Mouse (Mus musculus) C2C12 (cell line): ENCODE data around the gene Fcgrt. TPM values are rescaled to one million over a fixed set of nuclear protein-coding genes. Genes with fewer than 3 reads are reported as not detected.

Experiments used
- H3K27me3 ChIP-seq: one replicate; pipeline ENCODE4 v1.6.1; 2011; ENCODE audit not compliant: control insufficient read depth, insufficient read depth, insufficient read length
- H3K36me3 ChIP-seq: one replicate; pipeline ENCODE4 v1.6.1; 2011; ENCODE audit not compliant: control insufficient read depth, insufficient read depth
- H3K4me3 ChIP-seq: one replicate; pipeline ENCODE4 v1.5.1; 2011; ENCODE audit warnings: mild to moderate bottlenecking, control low read depth; ENCODE audit not compliant: poor library complexity, insufficient read depth, severe bottlenecking
- H3K79me2 ChIP-seq: one replicate; pipeline ENCODE4 v1.6.1; 2011; ENCODE audit not compliant: control insufficient read depth, insufficient read depth
- H3K79me3 ChIP-seq: one replicate; pipeline ENCODE4 v1.6.1; 2011; ENCODE audit warnings: low read depth, control low read depth
- H3ac ChIP-seq: one replicate; pipeline ENCODE3; 2011; ENCODE audit warnings: low read depth; ENCODE audit not compliant: control insufficient read depth, insufficient read length
- CEBPB ChIP-seq: IDR thresholded peaks from one replicate; pipeline ENCODE4 v1.6.1; 2011; ENCODE audit warnings: low read depth, mild to moderate bottlenecking, control low read depth, moderate library complexity
- CTCF ChIP-seq: IDR thresholded peaks from one replicate; pipeline ENCODE4 v1.5.1; 2011; ENCODE audit not compliant: control insufficient read depth, insufficient read depth, insufficient read length
- FOSL1 ChIP-seq: IDR thresholded peaks from one replicate; pipeline ENCODE4 v1.8.0; 2011; ENCODE audit warnings: mild to moderate bottlenecking, low read length; ENCODE audit not compliant: poor library complexity, insufficient read depth, severe bottlenecking
- MAX ChIP-seq: IDR thresholded peaks from one replicate; pipeline ENCODE4 v1.6.1; 2011; ENCODE audit warnings: mild to moderate bottlenecking, control low read depth
- MYOD1 ChIP-seq: IDR thresholded peaks from one replicate; pipeline ENCODE4 v1.6.1; 2011; ENCODE audit warnings: low read depth; ENCODE audit not compliant: control insufficient read depth, insufficient read length
- MYOG ChIP-seq: IDR thresholded peaks from one replicate; pipeline ENCODE4 v1.6.1; 2011; ENCODE audit not compliant: control insufficient read depth, insufficient read length; ENCODE audit errors: extremely low read depth
- USF1 ChIP-seq: IDR thresholded peaks from one replicate; pipeline ENCODE4 v1.6.1; 2011; ENCODE audit warnings: low read depth, mild to moderate bottlenecking, control low read depth, moderate library complexity
- polyA plus RNA-seq: library from polyadenylated mRNA; unstranded; fragments of >200 nt; fragmentation: generic; extraction: Trizol; gene quantifications from one replicate; pipeline ENCODE4 v1.2.1, GENCODE M21; 2012; ENCODE audit warnings: missing spikeins

Fcgrt gene
- polyA plus RNA-seq, 1 experiment, result 30.7 TPM

- no peaks in the 10 kb centered on the region for H3K79me2 ChIP-seq
- H3K4me3 ChIP-seq, result no peak overlapping the region
- TF ChIP-seq MYOD1, result no peak
- TF ChIP-seq CEBPB, result no peak
- no peak for TF ChIP-seq FOSL1
- TF ChIP-seq MAX, result no peak
- TF ChIP-seq CTCF, result no peak
- no peak for TF ChIP-seq USF1
- TF ChIP-seq MYOG, result no peak
- H3K27me3 ChIP-seq, result no peaks in the 10 kb centered on the region
- H3K36me3 ChIP-seq, result no peaks in the 10 kb centered on the region
- no peak overlapping the region for H3ac ChIP-seq
- no peaks in the 10 kb centered on the region for H3K79me3 ChIP-seq
These were observed 8.3 kb downstream of the Fcgrt start for GRCm38 (mm10) chr7:45095367-45095766.

GRCm38 (mm10) chr7:45094121-45094520, 9.5 kb downstream of the Fcgrt start:
- H3K36me3 ChIP-seq, result no peaks in the 10 kb centered on the region
- H3K79me3 ChIP-seq, result no peaks in the 10 kb centered on the region
- H3K4me3 ChIP-seq, result no peak overlapping the region
- H3K27me3 ChIP-seq, result no peaks in the 10 kb centered on the region
- H3K79me2 ChIP-seq, result no peaks in the 10 kb centered on the region
- H3ac ChIP-seq, result no peak overlapping the region
- no peak for TF ChIP-seq USF1
- no peak for TF ChIP-seq FOSL1
- no peak for TF ChIP-seq MAX
- no peak for TF ChIP-seq CTCF
- TF ChIP-seq MYOD1, result no peak
- no peak for TF ChIP-seq CEBPB
- no peak for TF ChIP-seq MYOG

GRCm38 (mm10) chr7:45093516-45093905, 10.1 kb downstream of the Fcgrt start:
- no peak overlapping the region for H3K4me3 ChIP-seq
- no peaks in the 10 kb centered on the region for H3K79me2 ChIP-seq
- no peaks in the 10 kb centered on the region for H3K36me3 ChIP-seq
- H3K79me3 ChIP-seq, result no peaks in the 10 kb centered on the region
- no peaks in the 10 kb centered on the region for H3K27me3 ChIP-seq
- TF ChIP-seq MYOG (no peak), MAX (no peak)
- no peak overlapping the region for H3ac ChIP-seq

GRCm38 (mm10) chr7:45092828-45093515, 10.7 kb downstream of the Fcgrt start:
- Histone ChIP-seq H3K79me2 (no peaks in the 10 kb centered on the region), H3K36me3 (no peaks in the 10 kb centered on the region), H3ac (no peak overlapping the region), H3K27me3 (no peaks in the 10 kb centered on the region), H3K79me3 (no peaks in the 10 kb centered on the region), H3K4me3 (no peak overlapping the region)
- TF ChIP-seq MYOD1 (no peak), MYOG (no peak), MAX (no peak), CEBPB (no peak), USF1 (no peak), FOSL1 (no peak), CTCF (no peak)

- no peak for TF ChIP-seq USF1
- no peaks in the 10 kb centered on the region for H3K79me3 ChIP-seq
These were observed 11.6 kb downstream of the Fcgrt start, which contains the start of gene Rcn3 for GRCm38 (mm10) chr7:45092048-45092447. TSS of gene Rcn3 (minus strand) at chr7:45092221.

GRCm38 (mm10) chr7:45091001-45091990, 12.4 kb downstream of the Fcgrt start:
- no peaks in the 10 kb centered on the region for H3K36me3 ChIP-seq
- H3ac ChIP-seq, result peak overlapping the region; percentile 41
- no peaks in the 10 kb centered on the region for H3K27me3 ChIP-seq
- H3K4me3 ChIP-seq, result peak overlapping the region; percentile 14
- no peak for TF ChIP-seq CEBPB
- TF ChIP-seq CTCF, result no peak
- TF ChIP-seq MYOG, result no peak
- TF ChIP-seq USF1, result no peak
- TF ChIP-seq MYOD1, result no peak
- TF ChIP-seq FOSL1, result no peak
- TF ChIP-seq MAX, result no peak
- no peaks in the 10 kb centered on the region for H3K79me2 ChIP-seq
- H3K79me3 ChIP-seq, result no peaks in the 10 kb centered on the region

More at GRCm38 (mm10) chr7:45092048-45092447, 11.6 kb downstream of the Fcgrt start, which contains the start of gene Rcn3:
- Histone ChIP-seq H3ac (peak within 1 kb of the TSS; percentile 41), H3K4me3 (peak within 1 kb of the TSS; percentile 14), H3K27me3 (no peaks in the 10 kb centered on the region), H3K79me2 (no peaks in the 10 kb centered on the region), H3K36me3 (no peaks in the 10 kb centered on the region)
